Mouse (Mus musculus) embryonic stem cell, embryonic (primary cell): Measurements from ENCODE around the gene Gtf2h3.

Experiments
- CTCF ChIA-PET, 4 experiments: fragments of 300-600 bp in 2 of 4; fragments of 350-600 bp in 2 of 4; sonication (Branson Sonifier 250); formaldehyde crosslinking; loops; one replicate each; lab custom pipeline; 2022; ENCODE audit warnings: inconsistent platforms in 2 of 4; lab: Charles Lee
- POLR2A ChIA-PET, 4 experiments: fragments of 300-600 bp in 2 of 4; fragments of 350-600 bp in 2 of 4; sonication (Branson Sonifier 250); formaldehyde crosslinking; loops; one replicate each; lab custom pipeline; 2022; ENCODE audit warnings: antibody characterized with exemption in 4 of 4, inconsistent platforms in 1 of 4; lab: Charles Lee

Gtf2h3 gene

GRCm38 (mm10) chr5:124551349-124552093, 27.4 kb upstream of the Gtf2h3 start:
- ChIA-PET CTCF (interaction anchor here (0.6 to 1.0 kb wide), 8 partner anchors 33 to 1923 kb away, joined by 3 to 7 read pairs (median 4); partner anchors contain the start of gene Kmt5a (in 1 of the 4)), POLR2A (interaction anchor here (0.6 to 2.6 kb wide), 32 partner anchors 10 to 841 kb away, joined by 3 to 11 read pairs (median 4); partner anchors contain the start of genes Eif2b1 (in 2 of the 4), Gtf2h3 (in 2 of the 4), Snrnp35 (in 2 of the 4) and Kmt5a (in 1 of the 4))

GRCm38 (mm10) chr5:124552094-124552472, 26.9 kb upstream of the Gtf2h3 start:
- ChIA-PET CTCF (interaction anchor here (0.5 to 2.0 kb wide), 11 partner anchors 13 to 1922 kb away, joined by 3 to 7 read pairs (median 3); partner anchors contain the start of gene Kmt5a (in 1 of the 4)), POLR2A (interaction anchor here (0.6 to 2.6 kb wide), 39 partner anchors 10 to 768 kb away, joined by 3 to 11 read pairs (median 3); partner anchors contain the start of genes Eif2b1 (in 2 of the 4), Gtf2h3 (in 2 of the 4), Rilpl1 (in 2 of the 4) and Snrnp35 (in 2 of the 4))

GRCm38 (mm10) chr5:124552558-124553307, 26.2 kb upstream of the Gtf2h3 start, which contains the start of gene Ddx55:
Ddx55 (plus strand) TSS chr5:124552864.
- CTCF ChIA-PET: interaction anchor here in 3 of 4 experiments (0.5 to 2.0 kb wide), 11 partner anchors 9 to 529 kb away, joined by 3 to 5 read pairs (median 3); no protein-coding TSS in a partner anchor
- POLR2A ChIA-PET: interaction anchor here in 3 of 4 experiments (0.6 to 2.6 kb wide), 35 partner anchors 9 to 768 kb away, joined by 3 to 11 read pairs (median 3); partner anchors contain the start of genes Rilpl1 (in 2 of the 3), Snrnp35 (in 2 of the 3), Eif2b1 (in 1 of the 3) and Gtf2h3 (in 1 of the 3)

- POLR2A ChIA-PET: interaction anchor here in 2 of 4 experiments (1.0 to 2.6 kb wide), 9 partner anchors 8 to 114 kb away, joined by 3 to 11 read pairs (median 4); partner anchors contain the start of genes Eif2b1 (in 1 of the 2), Gtf2h3 (in 1 of the 2), Kmt5a (in 1 of the 2) and Tmed2 (in 1 of the 2)
- CTCF ChIA-PET: interaction anchor here (0.6 to 2.0 kb wide), 8 partner anchors 9 to 344 kb away, joined by 3 to 4 read pairs (median 3); no protein-coding TSS in a partner anchor
Measured at GRCm38 (mm10) chr5:124553607-124554006, 25.3 kb upstream of the Gtf2h3 start.

- POLR2A ChIA-PET: interaction anchor here in 2 of 4 experiments (0.9 to 2.5 kb wide), 4 partner anchors 10 to 128 kb away, joined by 3 to 6 read pairs (median 4); partner anchors contain the start of genes Eif2b1 (in 1 of the 2) and Gtf2h3 (in 1 of the 2)
- CTCF ChIA-PET: interaction anchor here in 1 of 4 experiments (1.5 kb wide), 1 partner anchor 21 kb away, joined by 3 read pairs; no protein-coding TSS in a partner anchor
Measured at GRCm38 (mm10) chr5:124555145-124555544, 23.8 kb upstream of the Gtf2h3 start.

- CTCF ChIA-PET: interaction anchor here in 1 of 4 experiments (0.6 kb wide), 1 partner anchor 88 kb away, joined by 4 read pairs; the partner anchor contains the start of gene Snrnp35
- POLR2A ChIA-PET: interaction anchor here in 2 of 4 experiments (0.6 to 2.5 kb wide), 6 partner anchors 9 to 145 kb away, joined by 3 to 8 read pairs (median 4); partner anchors contain the start of genes Ddx55 (in 1 of the 2) and Sbno1 (in 1 of the 2)
Measured at GRCm38 (mm10) chr5:124571068-124571467, 7.9 kb upstream of the Gtf2h3 start.

GRCm38 (mm10) chr5:124575467-124575866, 3.5 kb upstream of the Gtf2h3 start:
- CTCF ChIA-PET: no interaction called here
- POLR2A ChIA-PET: interaction anchor here in 3 of 4 experiments (0.5 to 1.8 kb wide), 13 partner anchors 8 to 549 kb away, joined by 3 to 6 read pairs (median 3); no protein-coding TSS in a partner anchor

GRCm38 (mm10) chr5:124582515-124582914, 3.6 kb downstream of the Gtf2h3 start:
- ChIA-PET CTCF (no interaction called here), POLR2A (interaction anchor here in 2 of 4 experiments (0.6 to 2.0 kb wide), 3 partner anchors 11 to 178 kb away, joined by 3 to 8 read pairs (median 3); no protein-coding TSS in a partner anchor)

GRCm38 (mm10) chr5:124592768-124593167, 13.8 kb downstream of the Gtf2h3 start:
- CTCF ChIA-PET: interaction anchor here in 1 of 4 experiments (0.6 kb wide), 1 partner anchor 67 kb away, joined by 5 read pairs; no protein-coding TSS in a partner anchor
- POLR2A ChIA-PET: interaction anchor here in 3 of 4 experiments (0.6 to 1.5 kb wide), 4 partner anchors 8 to 41 kb away, joined by 3 to 5 read pairs (median 4); partner anchors contain the start of genes Eif2b1 (in 1 of the 3) and Gtf2h3 (in 1 of the 3)

- ChIA-PET POLR2A (interaction anchor here in 3 of 4 experiments (0.6 to 1.5 kb wide), 14 partner anchors 9 to 849 kb away, joined by 3 to 10 read pairs (median 4); partner anchors contain the start of genes Ddx55 (in 1 of the 3), Eif2b1 (in 1 of the 3), Gtf2h3 (in 1 of the 3) and Kmt5a (in 1 of the 3)), CTCF (interaction anchor here (0.6 to 1.7 kb wide), 18 partner anchors 12 to 909 kb away, joined by 3 to 10 read pairs (median 4); no protein-coding TSS in a partner anchor)
Measured at GRCm38 (mm10) chr5:124598224-124599174, 19.6 kb downstream of the Gtf2h3 start.

GRCm38 (mm10) chr5:124599726-124600125, 20.8 kb downstream of the Gtf2h3 start:
- ChIA-PET CTCF (interaction anchor here (0.5 to 1.7 kb wide), 4 partner anchors 11 to 263 kb away, joined by 3 to 10 read pairs (median 5); partner anchors contain the start of genes Ccdc92 (in 1 of the 4) and Zfp664 (in 1 of the 4)), POLR2A (interaction anchor here in 2 of 4 experiments (0.7 to 1.5 kb wide), 4 partner anchors 7 to 275 kb away, joined by 3 to 8 read pairs (median 4); no protein-coding TSS in a partner anchor)

GRCm38 (mm10) chr5:124602349-124602748, 23.4 kb downstream of the Gtf2h3 start:
- ChIA-PET CTCF (interaction anchor here (0.5 to 1.6 kb wide), 9 partner anchors 8 to 1081 kb away, joined by 3 to 9 read pairs (median 3); no protein-coding TSS in a partner anchor), POLR2A (interaction anchor here in 2 of 4 experiments (0.6 to 1.2 kb wide), 2 partner anchors 133 to 1303 kb away, joined by 3 to 6 read pairs; no protein-coding TSS in a partner anchor)

GRCm38 (mm10) chr5:124604296-124604695, 25.4 kb downstream of the Gtf2h3 start:
- ChIA-PET POLR2A (interaction anchor here in 2 of 4 experiments (1.1 kb wide), 2 partner anchors 138 to 277 kb away, joined by 3 read pairs; partner anchors contain the start of genes 2810006K23Rik (in 1 of the 2) and Mphosph9 (in 1 of the 2)), CTCF (interaction anchor here in 2 of 4 experiments (0.9 to 2.1 kb wide), 5 partner anchors 31 to 668 kb away, joined by 3 to 5 read pairs (median 3); no protein-coding TSS in a partner anchor)

GRCm38 (mm10) chr5:124605041-124605622, 26.2 kb downstream of the Gtf2h3 start:
- CTCF ChIA-PET: interaction anchor here in 2 of 4 experiments (0.6 to 2.1 kb wide), 7 partner anchors 19 to 455 kb away, joined by 3 to 5 read pairs (median 3); no protein-coding TSS in a partner anchor
- POLR2A ChIA-PET: interaction anchor here in 2 of 4 experiments (1.1 kb wide), 2 partner anchors 9 to 13 kb away, joined by 3 read pairs; no protein-coding TSS in a partner anchor
